In the genomic region with DNA sequence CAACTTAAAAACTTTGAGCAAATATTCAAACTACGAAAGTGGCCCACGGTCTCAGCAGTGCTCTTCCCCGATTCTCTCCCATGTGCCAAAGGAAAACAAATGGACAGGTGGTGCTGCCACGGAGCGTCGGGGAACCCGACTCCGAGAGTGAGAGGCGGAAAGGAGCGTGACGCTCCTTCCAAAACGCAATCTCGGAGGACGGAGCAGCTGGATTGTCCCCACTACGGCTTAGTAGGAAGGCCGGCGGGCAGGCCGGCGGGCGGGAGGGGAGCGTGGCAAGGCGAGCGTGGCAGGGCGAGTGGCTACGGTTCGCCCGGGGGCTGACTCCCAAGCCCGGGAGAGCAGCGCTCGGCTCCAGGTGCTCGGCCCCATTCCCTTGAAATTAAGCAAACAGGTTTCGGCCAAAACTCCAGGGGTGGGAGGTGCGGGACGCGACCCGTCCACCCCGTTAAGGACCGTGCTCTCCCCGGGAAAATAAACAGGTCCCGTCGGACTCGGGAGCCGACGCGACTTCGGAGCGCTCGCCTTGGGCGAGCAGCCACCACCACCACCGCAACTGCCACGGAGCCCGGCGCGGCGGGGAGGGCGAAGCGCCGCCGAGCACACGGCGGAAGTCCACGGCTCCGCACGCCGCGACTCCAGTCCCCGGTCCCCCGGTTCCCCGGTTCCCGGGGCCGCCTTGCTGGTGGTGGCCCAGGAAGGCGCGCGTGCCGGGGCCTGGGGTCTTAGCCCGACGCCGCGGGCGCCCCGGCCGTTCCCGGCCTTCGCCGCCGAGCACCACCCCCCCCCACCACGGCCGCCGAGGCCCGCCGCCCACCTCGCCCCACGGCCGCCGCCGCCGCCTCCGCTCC, we compare ENCODE assay signal across 8 mouse cellular contexts. TPM values are rescaled to one million over a fixed set of nuclear protein-coding genes. Genes with fewer than 3 reads are reported as not detected.
DNase-seq lines count a peak whose midpoint lies in the region; ATAC-seq lines count a peak whose summit lies in the region.

No protein-coding gene starts in this region.

- intact Hi-C loops in left cerebral cortex, postnatal 10 days (cut with DNase I) = no loop called here

- peak; percentile 13 for ATAC-seq in hindbrain, embryonic 15.5 days (ENCODE audit: low FRiP score, low read depth)
- ATAC-seq in megakaryocyte-erythroid progenitor cell, adult 5-6 weeks (replicated peaks; ENCODE audit: low FRiP score, low TSS enrichment, poor library complexity, severe bottlenecking) = 0 out of 2 replicates have a peak, but pooled peaks have one; percentile 6
- no peak for ATAC-seq in megakaryocyte progenitor cell, adult 5-6 weeks (replicated peaks; ENCODE audit: poor library complexity)

- peak overlapping the region; percentile 94 for H3K4me2 ChIP-seq in hindbrain, embryonic 15.5 days

- H3K4me1 ChIP-seq in hindbrain, embryonic 15.5 days (replicated peaks) = peaks cover 52% of the 10 kb centered on the region

- under 1% methylated on average over 62 of the region's 98 CpGs for WGBS in hindbrain, embryonic 15.5 days

- peak overlapping the region; percentile 88 for H3K9ac ChIP-seq in hindbrain, embryonic 15.5 days

- peak overlapping the region; percentile 94 for H3K27ac ChIP-seq in hindbrain, embryonic 15.5 days (replicated peaks)

- peak overlapping the region; percentile 97 for H3K4me3 ChIP-seq in hindbrain, embryonic 15.5 days

- H3K9me3 ChIP-seq in hindbrain, embryonic 15.5 days = no peaks in the 10 kb centered on the region

- no peaks in the 10 kb centered on the region for H3K36me3 ChIP-seq in hindbrain, embryonic 15.5 days

- peak; percentile 63 to 84 for DNase-seq in adrenal gland, adult (ENCODE audit: inconsistent age in 2 of 2, low spot score in 1 of 2)
- DNase-seq in cerebellum, postnatal 36 days = peak; percentile 37 to 50
- peak; percentile 30 to 36 for DNase-seq in frontal cortex, postnatal 36 days (ENCODE audit: low spot score in 2 of 2)
- peak; percentile 11 to 60 for DNase-seq in left cerebral cortex, postnatal 10 days (ENCODE audit: extremely low spot score in 1 of 2, low spot score in 2 of 2)
- DNase-seq in right cerebral cortex, postnatal 4 days = peak; percentile 38

- H3K27me3 ChIP-seq in hindbrain, embryonic 15.5 days = peaks cover 20% of the 10 kb centered on the region

RNA-seq across cellular contexts. Expression of a gene that starts 1.0 kb away (rescaled TPM):
- polyA plus RNA-seq in hindbrain, embryonic 15.5 days (2015; fragmentation: Nextera tagmentation; extraction: Ambion mirVana) = 81.6 and 82.3 TPM in 2 replicates
- total RNA-seq in left cerebral cortex, postnatal 10 days (2021) = 10 to 100 TPM; 76.8 to 82.3 TPM
- 86.5 and 102 TPM in 2 replicates for total RNA-seq in megakaryocyte-erythroid progenitor cell, adult 5-6 weeks (2014; fragmentation: Nextera tagmentation)
- 210 and 245 TPM in 2 replicates for total RNA-seq in megakaryocyte-erythroid progenitor cell, adult 5-6 weeks (2017)
- total RNA-seq in megakaryocyte progenitor cell, adult 5-6 weeks (2015) = 98.7 and 111 TPM in 2 replicates
- 125 and 164 TPM in 2 replicates for total RNA-seq in megakaryocyte progenitor cell, adult 5-6 weeks (2017)
